Mouse (Mus musculus): ENCODE measurements at regions not wholly inside any gene's neighbourhood (a gene's known extent, or its start where the extent isn't known, plus 50 kb on each side); places are given as distances from the start of the nearest gene placed in this dataset.

DNA sequence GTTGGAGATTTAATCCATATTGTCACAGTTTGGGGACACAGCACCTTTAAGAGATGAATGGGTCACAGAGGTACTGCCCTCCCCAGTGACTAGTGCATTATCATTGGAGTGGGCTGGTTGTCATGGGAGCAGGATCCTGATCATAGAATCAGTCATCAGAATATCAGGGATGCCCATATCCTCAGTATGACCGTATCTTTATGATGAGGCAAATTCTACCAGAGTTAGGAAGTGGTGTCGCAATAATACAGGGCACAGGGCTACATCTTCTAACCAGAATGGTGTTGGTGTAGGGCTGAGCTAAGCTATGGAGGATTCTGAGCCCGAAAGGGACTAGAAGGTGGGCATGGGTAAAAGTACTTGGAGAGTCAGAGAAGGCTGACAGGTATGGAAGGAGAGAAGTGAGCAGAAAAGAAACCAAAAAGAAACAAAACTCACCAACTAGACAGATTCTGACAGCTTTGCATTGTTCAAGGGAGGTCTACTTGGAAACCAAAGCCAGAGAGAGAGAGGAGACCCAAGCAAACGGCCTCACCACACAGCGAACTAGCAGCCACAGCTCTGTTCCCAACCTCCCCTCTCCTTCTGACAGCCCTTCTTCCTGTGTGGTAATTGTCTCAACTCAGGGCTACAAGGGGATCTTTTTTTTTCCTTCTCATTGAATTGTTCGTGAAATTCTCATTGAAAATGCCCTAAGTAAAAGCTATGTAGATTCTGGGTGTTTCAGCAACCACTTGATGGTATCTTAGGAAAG is 129.2 kb downstream of the Lrrc30 start:
- no peak for DNase-seq (ENCODE audit: low read depth)

DNA sequence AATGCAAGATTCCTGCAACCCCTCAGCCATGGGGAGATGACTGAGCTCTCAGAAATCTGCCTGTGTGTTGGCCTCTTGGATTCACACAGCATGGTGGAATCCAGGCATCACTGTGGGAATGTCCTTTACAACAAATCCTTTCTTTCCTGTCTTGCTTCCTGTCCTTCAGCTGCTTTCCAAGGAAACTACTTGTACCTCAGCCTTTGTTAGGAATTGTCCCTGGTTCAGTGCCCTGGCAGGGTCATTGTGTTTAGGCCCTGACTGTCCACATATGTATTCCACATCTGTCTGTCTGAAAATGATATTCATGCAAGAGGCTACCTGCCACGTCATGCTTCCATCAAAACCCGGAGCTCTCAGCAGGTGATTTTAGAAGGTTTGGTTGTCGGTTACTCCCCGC is 129.9 kb downstream of the Lrrc30 start:
- no peak for DNase-seq (ENCODE audit: low read depth)

DNA sequence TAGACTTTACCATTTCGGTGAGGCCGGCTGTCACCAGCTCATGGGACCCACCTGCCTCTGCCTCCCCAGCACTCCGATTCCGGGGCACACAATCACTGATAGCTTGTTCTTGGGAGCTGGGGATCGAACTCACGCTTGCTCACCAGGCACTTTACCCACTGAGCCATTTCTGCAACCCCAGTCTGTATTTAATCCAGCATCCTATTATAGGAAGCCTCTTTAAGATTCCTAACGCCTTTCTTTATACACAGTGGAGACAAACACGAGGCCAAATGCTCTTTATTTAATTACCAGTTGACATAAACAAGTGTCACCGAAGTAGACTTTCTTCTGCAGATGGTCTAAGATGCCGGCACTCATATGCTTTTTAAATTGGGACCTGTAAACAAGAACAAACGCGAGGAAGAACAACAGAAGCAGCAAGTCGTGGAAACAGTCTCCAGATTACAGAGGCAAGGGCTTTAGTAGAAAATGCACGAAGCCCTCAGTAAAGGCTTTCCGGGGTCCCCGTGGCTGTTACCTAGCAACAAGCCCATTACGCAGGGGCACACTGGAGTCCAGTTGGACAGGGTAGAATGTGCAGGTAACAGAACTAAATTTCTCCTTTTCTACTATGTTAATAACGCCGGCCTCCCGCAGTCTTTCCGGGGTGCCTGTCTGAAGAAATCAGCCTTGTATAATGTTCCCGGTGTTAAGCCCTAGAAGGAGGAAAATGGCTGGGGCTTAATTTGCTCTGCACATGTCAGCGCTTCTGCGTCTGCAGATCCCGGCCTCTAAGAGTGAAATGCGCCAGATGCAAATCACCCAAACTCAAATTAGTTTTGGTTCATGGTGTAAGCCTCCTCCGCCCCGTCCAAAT is 132.5 kb downstream of the Lrrc30 start:
- no peak for DNase-seq (ENCODE audit: low read depth)

DNA sequence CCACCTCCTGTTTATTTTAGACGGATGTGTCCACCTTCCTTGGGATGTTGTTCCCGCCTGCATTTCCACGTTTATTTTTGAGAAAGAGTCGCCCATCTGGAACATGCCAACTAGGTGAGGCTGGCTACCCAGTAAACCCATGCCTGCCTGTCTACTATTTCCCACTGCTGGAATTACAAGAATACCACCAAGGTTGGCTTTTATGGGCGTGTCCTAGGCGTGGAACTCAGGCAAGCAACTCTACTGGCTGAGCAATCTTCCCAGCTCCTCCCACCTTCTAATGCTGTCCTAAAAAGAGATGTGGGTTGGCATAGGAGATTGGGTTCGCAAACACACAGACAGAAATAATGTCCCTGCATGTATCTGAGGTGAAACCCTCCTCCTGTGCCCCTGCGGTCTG is 135.1 kb downstream of the Lrrc30 start:
- no peak for DNase-seq (ENCODE audit: low read depth)

DNA sequence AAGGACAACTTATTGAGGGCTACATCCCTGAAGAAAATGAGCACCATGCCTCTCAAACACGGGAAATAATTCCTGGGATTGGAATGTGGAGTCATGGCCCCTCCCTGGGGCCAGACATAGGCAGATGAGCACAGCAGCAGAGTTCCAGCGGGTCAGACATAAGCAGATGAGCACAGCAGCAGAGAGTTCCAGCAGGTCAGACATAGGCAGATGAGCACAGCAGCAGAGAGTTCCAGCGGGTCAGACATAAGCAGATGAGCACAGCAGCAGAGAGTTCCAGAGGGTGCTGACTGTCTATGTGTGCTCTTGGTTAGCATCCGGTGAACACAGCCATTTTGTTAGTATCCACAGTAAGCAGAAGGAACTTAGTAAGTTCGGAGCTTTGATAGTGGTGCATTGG is 126.2 kb upstream of the Ptprm start:
- DNase-seq (ENCODE audit: low read depth): no peak

DNA sequence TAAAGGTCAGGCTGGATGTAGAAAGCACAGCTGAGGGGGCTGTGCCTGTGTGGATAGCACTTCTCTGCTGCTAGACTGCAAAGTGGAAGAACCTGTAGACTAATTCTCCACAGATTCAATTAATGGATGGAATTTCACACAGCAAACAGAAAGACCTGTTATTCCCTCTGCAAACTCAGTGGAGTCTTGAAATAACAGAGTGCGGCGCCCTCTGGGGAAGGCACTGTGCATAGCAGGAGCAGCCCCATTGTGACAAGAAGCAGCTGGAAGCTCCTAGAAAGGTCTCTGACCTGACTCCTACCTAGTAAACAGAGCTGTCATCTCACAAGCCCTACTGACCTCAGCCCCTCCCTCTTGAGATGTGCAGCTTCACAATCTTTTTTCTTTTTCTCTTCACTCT is 118.9 kb upstream of the Ptprm start:
- DNase-seq (ENCODE audit: low read depth): no peak

DNA sequence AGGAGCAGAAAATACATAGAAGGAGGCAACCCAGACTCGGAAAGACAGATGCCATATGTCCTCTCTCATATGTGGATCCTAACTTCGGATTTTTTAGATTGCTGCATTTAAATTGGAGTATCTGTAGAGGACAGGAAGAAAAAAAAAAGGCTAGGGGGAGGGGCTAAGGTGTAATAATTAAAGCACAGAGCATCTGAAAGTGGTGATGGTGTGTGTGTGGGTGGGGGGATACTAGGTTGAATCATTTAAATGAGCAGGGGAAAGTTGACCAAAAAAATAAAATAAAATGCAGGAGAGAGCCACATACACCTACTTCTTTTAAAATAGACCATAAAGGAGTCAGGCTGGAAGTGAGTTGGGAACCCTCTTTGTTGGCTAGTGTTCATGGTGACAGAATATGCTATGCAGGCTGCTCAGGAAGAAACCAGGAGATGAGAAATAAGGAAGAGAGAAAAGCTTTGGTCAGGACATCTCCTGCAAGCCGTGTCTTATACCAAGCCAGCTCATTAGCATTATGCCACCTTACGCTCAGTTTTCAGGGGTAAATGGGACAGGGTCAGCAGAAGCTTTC is 104.7 kb upstream of the Ptprm start:
- DNase-seq (ENCODE audit: low read depth): no peak

DNA sequence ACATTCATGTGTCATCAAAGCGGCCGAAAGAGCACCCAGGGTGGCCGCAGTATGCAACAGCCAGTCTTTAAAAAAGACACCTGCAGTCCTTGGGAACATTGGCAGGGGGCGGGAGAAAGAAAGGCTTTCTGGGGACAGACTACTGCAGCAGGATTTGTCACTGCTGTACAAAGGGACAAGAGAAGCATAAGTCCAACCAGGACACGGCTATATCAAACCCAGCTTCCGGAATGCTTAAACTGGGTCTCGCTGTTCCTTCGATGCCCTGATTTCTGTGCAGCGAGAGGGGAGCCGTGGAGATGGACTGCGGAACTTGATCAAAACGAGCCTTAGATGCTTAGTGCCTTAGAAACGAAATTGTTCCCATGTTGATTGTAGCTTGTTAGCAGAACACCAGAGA is 97.7 kb upstream of the Ptprm start:
- DNase-seq (ENCODE audit: low read depth): no peak

DNA sequence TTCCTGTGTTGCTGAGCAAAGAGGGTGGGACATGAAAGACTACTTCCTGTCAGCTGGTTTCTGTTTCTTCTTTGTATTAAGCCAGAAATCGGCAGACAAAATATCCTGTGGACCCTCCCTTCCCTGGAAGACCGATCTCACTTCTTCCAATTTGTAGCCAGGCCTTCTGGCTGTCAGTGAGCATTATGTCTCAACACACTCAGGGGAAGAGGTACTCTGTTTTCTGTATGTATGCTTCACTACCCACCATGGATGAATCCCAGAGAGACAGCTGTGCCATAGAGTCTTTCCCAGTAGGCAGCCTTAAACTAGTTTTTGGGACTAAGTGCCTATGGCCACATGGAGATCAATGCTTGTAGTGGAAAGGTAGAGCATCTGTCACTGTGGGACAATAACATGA is 96.8 kb upstream of the Ptprm start:
- DNase-seq (ENCODE audit: low read depth): no peak

DNA sequence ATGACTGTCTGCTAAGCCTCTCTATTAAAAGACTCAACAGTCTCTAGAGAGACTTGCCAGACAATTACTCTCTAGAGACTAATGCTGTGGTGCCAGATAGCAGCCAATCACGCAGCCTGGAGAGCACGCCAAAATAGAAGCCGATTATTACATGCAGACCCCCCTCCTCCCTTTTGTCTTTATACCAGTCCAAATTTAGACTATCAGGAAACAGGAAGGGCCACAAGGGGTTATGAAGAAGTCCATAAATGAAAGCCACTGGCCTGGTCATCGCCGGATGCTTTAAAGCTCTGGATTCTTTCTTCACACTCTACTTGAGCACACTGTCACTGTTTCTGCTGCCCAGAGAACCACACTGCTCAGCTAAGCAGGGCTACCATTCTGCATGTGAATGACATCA is 95.8 kb upstream of the Ptprm start:
- no peak for DNase-seq (ENCODE audit: low read depth)

DNA sequence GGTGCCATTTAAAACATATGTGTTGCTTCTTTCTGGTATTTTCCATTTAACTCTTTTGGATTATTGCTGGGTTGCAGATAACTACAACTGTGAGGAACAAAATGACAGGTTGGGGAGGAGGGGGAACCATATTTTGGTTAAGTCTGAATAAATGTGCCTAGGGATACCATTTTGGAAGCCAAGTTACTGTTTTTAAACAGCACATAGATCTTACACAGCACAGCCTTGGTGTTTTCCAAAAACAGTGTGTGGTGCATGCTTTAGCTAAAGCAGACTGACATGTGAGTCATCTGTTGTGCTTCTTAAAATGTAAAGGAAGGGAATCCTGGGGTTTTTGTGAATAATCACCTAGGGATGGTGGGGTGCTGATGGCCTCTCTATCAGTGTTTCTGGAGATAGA is 91.7 kb upstream of the Ptprm start:
- no peak for DNase-seq (ENCODE audit: low read depth)

DNA sequence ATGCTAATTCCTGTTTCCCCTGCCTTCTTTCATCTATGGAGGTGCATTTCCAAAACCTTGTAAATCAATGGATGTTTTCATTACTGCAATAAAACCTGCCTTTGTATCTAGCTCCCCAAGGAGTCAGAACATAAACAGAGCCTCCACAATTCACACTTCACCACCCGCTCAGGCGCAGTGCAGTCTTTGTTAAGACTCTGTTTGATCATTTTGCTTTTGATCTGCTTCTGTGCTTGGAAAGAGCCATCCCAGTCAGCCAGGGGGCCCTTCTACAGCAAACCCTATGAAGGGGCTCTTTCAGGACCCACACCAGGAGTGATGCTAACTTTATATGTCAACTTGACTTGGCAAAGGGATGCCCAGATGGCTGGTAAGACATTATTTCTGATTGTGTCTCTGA is 86.7 kb upstream of the Ptprm start:
- no peak for DNase-seq (ENCODE audit: low read depth)

DNA sequence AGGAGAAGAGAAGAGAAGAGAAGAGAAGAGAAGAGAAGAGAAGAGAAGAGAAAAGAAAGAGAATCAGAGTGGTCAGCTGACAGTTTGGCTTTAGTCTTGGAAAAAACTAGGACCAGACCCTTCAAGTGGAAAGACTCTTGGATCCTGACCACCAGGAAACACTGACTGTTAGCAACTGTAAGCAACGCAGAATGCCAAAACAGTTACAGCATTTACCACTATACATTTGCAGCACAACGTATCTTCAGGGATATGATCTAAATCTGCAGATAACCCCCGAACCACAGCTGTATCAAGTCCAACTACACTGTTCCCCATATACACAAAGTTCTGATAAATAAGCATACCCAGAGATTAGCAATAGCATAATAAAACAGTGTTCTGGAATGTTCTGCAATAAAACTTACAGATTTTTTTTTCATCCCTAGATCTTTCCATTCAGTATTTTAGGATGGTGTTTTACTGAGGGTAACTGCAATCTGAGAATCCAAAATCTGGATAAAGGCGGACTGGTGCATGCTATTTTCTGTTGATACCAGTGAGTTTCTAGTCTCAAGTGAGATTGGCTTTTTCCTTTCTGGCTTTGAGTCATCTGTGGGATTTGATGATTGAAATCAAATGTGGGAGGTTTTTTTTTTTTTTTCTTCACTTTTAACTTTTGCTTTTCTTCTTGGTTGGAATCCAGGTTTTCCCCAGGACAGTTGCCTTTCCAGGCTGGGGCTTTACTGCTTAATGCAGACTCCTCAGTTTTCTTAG is 65.9 kb upstream of the Ptprm start:
- no peak for DNase-seq (ENCODE audit: low read depth)

DNA sequence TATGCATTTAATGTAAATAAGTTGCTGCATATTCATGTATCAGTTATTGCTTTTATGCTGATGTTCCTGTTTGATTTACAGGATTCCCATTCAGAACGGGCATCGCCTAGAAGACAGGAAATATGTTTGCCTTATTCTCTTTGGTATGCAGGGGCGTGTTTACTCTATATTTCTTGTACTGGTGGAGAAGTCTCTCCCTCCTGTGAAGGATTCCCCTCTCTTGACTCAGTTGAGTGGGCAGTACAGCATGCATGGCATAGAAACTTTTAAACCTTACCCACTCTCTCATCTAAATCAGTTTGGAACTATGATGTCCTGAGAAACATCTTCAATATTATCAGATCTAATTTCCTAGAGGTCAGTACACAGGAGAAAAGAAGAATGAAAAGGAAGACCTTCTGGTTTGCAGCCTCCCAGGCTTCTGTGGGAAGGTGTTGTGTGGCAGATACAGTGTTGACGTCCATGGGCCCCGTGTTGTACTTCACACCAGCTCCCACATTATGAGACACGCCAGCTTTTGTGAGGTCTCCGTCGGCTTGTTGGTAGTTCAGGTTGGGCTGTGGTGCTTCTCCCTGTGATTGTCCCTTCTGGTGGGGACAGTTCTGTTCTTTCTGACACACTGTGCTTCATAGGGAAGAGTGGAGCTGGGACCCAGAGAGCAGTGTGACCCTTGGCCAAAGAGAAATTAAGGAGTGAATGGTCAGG is 58.4 kb upstream of the Ptprm start:
- no peak for DNase-seq (ENCODE audit: low read depth)

DNA sequence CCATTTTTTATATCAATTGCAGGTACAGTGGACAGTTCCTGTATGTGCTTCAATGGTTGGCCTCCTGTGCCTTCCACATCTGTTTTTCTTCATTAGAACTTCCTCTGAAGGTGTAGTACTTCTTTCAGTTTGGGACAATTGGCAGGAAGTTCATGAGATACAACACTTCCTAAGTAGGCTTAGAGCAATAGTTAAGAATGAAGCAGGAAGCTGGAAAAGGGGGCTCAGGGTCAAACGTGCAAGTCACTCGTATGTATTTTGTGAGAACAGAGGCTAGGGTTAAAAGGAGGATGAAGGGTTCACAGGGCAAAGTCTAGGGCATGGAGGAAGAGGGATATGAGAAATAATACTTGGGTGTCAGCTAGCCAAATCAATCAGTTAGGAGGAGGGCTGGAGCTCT is 55.7 kb upstream of the Ptprm start:
- DNase-seq (ENCODE audit: low read depth): no peak

DNA sequence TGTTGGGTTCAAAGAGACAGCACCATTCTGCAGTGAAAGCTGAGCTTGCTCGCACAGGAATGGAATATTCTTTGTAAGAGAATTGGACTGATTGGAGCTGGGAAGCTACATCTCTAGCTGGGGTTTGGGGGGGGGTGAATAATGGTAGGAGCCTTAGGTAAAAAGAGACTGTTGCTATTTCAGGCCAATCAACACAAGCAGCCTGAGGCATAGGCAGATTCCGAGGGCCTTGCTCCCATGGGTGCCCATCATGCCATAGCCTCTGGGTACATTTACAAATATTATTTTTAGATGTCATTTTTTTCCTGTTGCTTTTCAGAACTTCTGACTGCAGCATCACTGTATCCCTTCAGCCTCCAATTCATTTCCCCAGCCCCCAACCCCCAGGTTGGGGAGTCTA is 51.7 kb upstream of the Ptprm start:
- no peak for DNase-seq (ENCODE audit: low read depth)

Data from 416B (cell line).